Mouse (Mus musculus) limb, embryonic 13.5 days (tissue): ENCODE data around the gene Tom1l2. TPM values are rescaled to one million over a fixed set of nuclear protein-coding genes. Genes with fewer than 3 reads are reported as not detected.

Source experiments
- ATAC-seq: fragments of 200-750 bp; cut with Nextera tagmentation; 2 replicates; pipeline ENCODE4 v1.8.0; 2017; ENCODE audit warnings: low read depth, moderate number of reproducible peaks, moderate TSS enrichment; ENCODE audit not compliant: low FRiP score
- H3K27ac ChIP-seq: fragments of 300-500 bp; sonication (generic); 2 replicates; pipeline ENCODE4 v1.5.1; 2015; ENCODE audit warnings: inconsistent platforms, mild to moderate bottlenecking, moderate library complexity
- H3K27me3 ChIP-seq: fragments of 300-500 bp; sonication (generic); 2 replicates; pipeline ENCODE4 v1.6.1; 2015; ENCODE audit warnings: mild to moderate bottlenecking, inconsistent platforms
- H3K36me3 ChIP-seq: fragments of 300-500 bp; sonication (generic); 2 replicates; pipeline ENCODE4 v1.6.1; 2015; ENCODE audit warnings: inconsistent platforms, mild to moderate bottlenecking, moderate library complexity
- H3K4me1 ChIP-seq: fragments of 300-500 bp; sonication (generic); 2 replicates; pipeline ENCODE4 v1.6.1; 2015; ENCODE audit warnings: inconsistent platforms
- H3K4me2 ChIP-seq: fragments of 300-500 bp; sonication (generic); replicated peaks from 2 replicates; pipeline ENCODE4 v1.6.1; 2015; ENCODE audit warnings: inconsistent platforms, mild to moderate bottlenecking, moderate library complexity
- H3K4me3 ChIP-seq: fragments of 300-500 bp; sonication (generic); 2 replicates; pipeline ENCODE4 v1.5.1; 2015; ENCODE audit warnings: moderate library complexity, mild to moderate bottlenecking, inconsistent platforms
- H3K9ac ChIP-seq: fragments of 300-500 bp; sonication (generic); 2 replicates; pipeline ENCODE4 v1.6.1; 2015; ENCODE audit warnings: mild to moderate bottlenecking, inconsistent platforms
- H3K9me3 ChIP-seq: fragments of 300-500 bp; sonication (generic); 2 replicates; pipeline ENCODE4 v1.6.1; 2016; ENCODE audit warnings: inconsistent platforms
- WGBS: fragments of 180-500 bp; shearing (Covaris S2); methylation state at CpG from one replicate; pipeline ENCODE4 v1.1.7; 2015; 5-methylcytosine and 5-hydroxymethylcytosine counted together
- polyA plus RNA-seq: library from polyadenylated mRNA; unstranded; fragments of >200 nt; fragmentation: Nextera tagmentation; extraction: Ambion mirVana; gene quantifications from 2 replicates; pipeline ENCODE4 v1.2.1, GENCODE M21; 2015

Gene Tom1l2
- polyA plus RNA-seq, 1 experiment from 2014 or later = 27.9 TPM

- 66% methylated on average over 3 of the region's 3 CpGs for WGBS
- Histone ChIP-seq H3K27ac (peak overlapping the region; percentile 84; the same call in 1 of the 2 replicates), H3K9ac (no peak overlapping the region), H3K4me1 (peaks cover 23% of the 10 kb centered on the region), H3K4me3 (no peak overlapping the region), H3K27me3 (no peaks in the 10 kb centered on the region), H3K36me3 (no peaks in the 10 kb centered on the region), H3K4me2 (no peak overlapping the region), H3K9me3 (no peaks in the 10 kb centered on the region)
- ATAC-seq = no peak
These were observed 14.6 kb upstream of the Tom1l2 start for GRCm38 (mm10) chr11:60367256-60367655.

GRCm38 (mm10) chr11:60366239-60367019 is 13.7 kb upstream of the Tom1l2 start:
- H3K27me3 ChIP-seq = no peaks in the 10 kb centered on the region
- 18% methylated on average over 16 of the region's 16 CpGs for WGBS
- peaks cover 23% of the 10 kb centered on the region for H3K4me1 ChIP-seq
- no peak overlapping the region for H3K4me3 ChIP-seq
- peak overlapping the region; percentile 25 for H3K9ac ChIP-seq
- peak overlapping the region; percentile 84 for H3K27ac ChIP-seq
- peak overlapping the region; percentile 49 for H3K4me2 ChIP-seq
- peak; percentile 89 for ATAC-seq
- no peaks in the 10 kb centered on the region for H3K36me3 ChIP-seq
- no peaks in the 10 kb centered on the region for H3K9me3 ChIP-seq

GRCm38 (mm10) chr11:60360631-60361201 is 8.0 kb upstream of the Tom1l2 start:
- H3K27ac ChIP-seq = no peak overlapping the region
- H3K4me3 ChIP-seq = no peak overlapping the region
- H3K4me1 ChIP-seq = peaks cover 6% of the 10 kb centered on the region
- no peak overlapping the region for H3K4me2 ChIP-seq
- 73% methylated on average over 5 of the region's 5 CpGs for WGBS
- no peaks in the 10 kb centered on the region for H3K27me3 ChIP-seq
- ATAC-seq = no peak
- no peaks in the 10 kb centered on the region for H3K36me3 ChIP-seq
- H3K9ac ChIP-seq = no peak overlapping the region
- no peaks in the 10 kb centered on the region for H3K9me3 ChIP-seq

GRCm38 (mm10) chr11:60359936-60360335 is 7.2 kb upstream of the Tom1l2 start:
- no peak overlapping the region for H3K4me3 ChIP-seq

GRCm38 (mm10) chr11:60359138-60359537 is 6.4 kb upstream of the Tom1l2 start:
- 76% methylated on average over 5 of the region's 5 CpGs for WGBS
- no peak for ATAC-seq

More at GRCm38 (mm10) chr11:60359936-60360335, 7.2 kb upstream of the Tom1l2 start:
- Histone ChIP-seq H3K27ac (no peak overlapping the region), H3K4me1 (no peaks in the 10 kb centered on the region), H3K27me3 (no peaks in the 10 kb centered on the region), H3K9me3 (no peaks in the 10 kb centered on the region), H3K36me3 (no peaks in the 10 kb centered on the region), H3K9ac (no peak overlapping the region), H3K4me2 (no peak overlapping the region)
- ATAC-seq = no peak
- 68% methylated on average over 1 of the region's 1 CpGs for WGBS

GRCm38 (mm10) chr11:60358548-60358947 is 5.8 kb upstream of the Tom1l2 start:
- WGBS = 81% methylated on average over 7 of the region's 7 CpGs
- no peak overlapping the region for H3K27ac ChIP-seq
- H3K27me3 ChIP-seq = no peaks in the 10 kb centered on the region
- H3K4me2 ChIP-seq = no peak overlapping the region
- no peaks in the 10 kb centered on the region for H3K4me1 ChIP-seq
- H3K9ac ChIP-seq = no peak overlapping the region
- H3K36me3 ChIP-seq = no peaks in the 10 kb centered on the region
- ATAC-seq = no peak
- no peak overlapping the region for H3K4me3 ChIP-seq
- H3K9me3 ChIP-seq = no peaks in the 10 kb centered on the region

More at GRCm38 (mm10) chr11:60359138-60359537, 6.4 kb upstream of the Tom1l2 start:
- no peaks in the 10 kb centered on the region for H3K9me3 ChIP-seq
- H3K4me3 ChIP-seq = no peak overlapping the region
- no peak overlapping the region for H3K27ac ChIP-seq
- no peak overlapping the region for H3K4me2 ChIP-seq
- no peaks in the 10 kb centered on the region for H3K36me3 ChIP-seq
- H3K27me3 ChIP-seq = no peaks in the 10 kb centered on the region
- no peaks in the 10 kb centered on the region for H3K4me1 ChIP-seq
- no peak overlapping the region for H3K9ac ChIP-seq

GRCm38 (mm10) chr11:60357116-60357515 is 4.4 kb upstream of the Tom1l2 start:
- Histone ChIP-seq H3K4me3 (no peak overlapping the region), H3K9me3 (no peaks in the 10 kb centered on the region), H3K27ac (no peak overlapping the region), H3K4me1 (peaks cover 2% of the 10 kb centered on the region), H3K27me3 (no peaks in the 10 kb centered on the region), H3K36me3 (no peaks in the 10 kb centered on the region), H3K9ac (no peak overlapping the region; the same call in 1 of the 2 replicates), H3K4me2 (no peak overlapping the region)
- 37% methylated on average over 1 of the region's 1 CpGs for WGBS
- no peak for ATAC-seq

GRCm38 (mm10) chr11:60355952-60356351 is 3.2 kb upstream of the Tom1l2 start:
- WGBS = 86% methylated on average over 2 of the region's 2 CpGs

GRCm38 (mm10) chr11:60351925-60352371 is 757 bp downstream of the Tom1l2 start:
- WGBS = 29% methylated on average over 11 of the region's 11 CpGs
- Histone ChIP-seq H3K4me2 (peak overlapping the region; percentile 77), H3K4me3 (peak overlapping the region; percentile 71), H3K9ac (peak overlapping the region; percentile 76), H3K4me1 (peaks cover 12% of the 10 kb centered on the region), H3K27ac (no peak overlapping the region), H3K36me3 (no peaks in the 10 kb centered on the region), H3K27me3 (no peaks in the 10 kb centered on the region), H3K9me3 (no peaks in the 10 kb centered on the region)
- ATAC-seq = no peak

More at GRCm38 (mm10) chr11:60355952-60356351, 3.2 kb upstream of the Tom1l2 start:
- no peak overlapping the region for H3K4me2 ChIP-seq
- ATAC-seq = no peak
- H3K9ac ChIP-seq = no peak overlapping the region
- no peaks in the 10 kb centered on the region for H3K27me3 ChIP-seq
- no peak overlapping the region for H3K4me3 ChIP-seq
- H3K36me3 ChIP-seq = no peaks in the 10 kb centered on the region
- H3K27ac ChIP-seq = no peak overlapping the region
- H3K9me3 ChIP-seq = no peaks in the 10 kb centered on the region
- peaks cover 12% of the 10 kb centered on the region for H3K4me1 ChIP-seq

- Histone ChIP-seq H3K4me1 (peaks cover 12% of the 10 kb centered on the region), H3K4me3 (peak overlapping the region; percentile 71; the same call in 1 of the 2 replicates), H3K9me3 (no peaks in the 10 kb centered on the region), H3K9ac (peak overlapping the region; percentile 76), H3K27ac (no peak overlapping the region), H3K4me2 (peak overlapping the region; percentile 77), H3K27me3 (no peaks in the 10 kb centered on the region), H3K36me3 (no peaks in the 10 kb centered on the region)
- no peak for ATAC-seq
- 65% methylated on average over 2 of the region's 2 CpGs for WGBS
These were observed 1.3 kb downstream of the Tom1l2 start for GRCm38 (mm10) chr11:60351388-60351787.

- Histone ChIP-seq H3K9ac (no peak overlapping the region), H3K4me2 (no peak overlapping the region), H3K27ac (no peak overlapping the region), H3K27me3 (no peaks in the 10 kb centered on the region), H3K4me3 (no peak overlapping the region), H3K9me3 (no peaks in the 10 kb centered on the region), H3K36me3 (no peaks in the 10 kb centered on the region), H3K4me1 (peaks cover 7% of the 10 kb centered on the region)
- WGBS = 75% methylated on average over 4 of the region's 4 CpGs
- no peak for ATAC-seq
These were observed 6.2 kb downstream of the Tom1l2 start for GRCm38 (mm10) chr11:60346537-60346936.

- Histone ChIP-seq H3K36me3 (no peaks in the 10 kb centered on the region), H3K27me3 (no peaks in the 10 kb centered on the region), H3K4me2 (no peak overlapping the region), H3K4me3 (no peak overlapping the region), H3K9me3 (no peaks in the 10 kb centered on the region), H3K9ac (no peak overlapping the region), H3K27ac (no peak overlapping the region), H3K4me1 (peaks cover 9% of the 10 kb centered on the region)
- WGBS = 77% methylated on average over 4 of the region's 4 CpGs
- ATAC-seq = no peak
These were observed 6.8 kb downstream of the Tom1l2 start for GRCm38 (mm10) chr11:60345868-60346267.
